Mouse (Mus musculus) heart, postnatal 0 days (tissue): ENCODE measurements around the gene Gm7138. TPM values are rescaled to one million over a fixed set of nuclear protein-coding genes. Genes with fewer than 3 reads are reported as not detected.
"Not testable (repeated sequence)": the region's sequence is repeated elsewhere in the genome, so short reads cannot be mapped to it uniquely, and the experiment has no call there.

ENCODE experiments used
- ATAC-seq: fragments of 200-750 bp; cut with Nextera tagmentation; 2 replicates; pipeline ENCODE4 v1.8.0; 2017; ENCODE audit warnings: low read depth, moderate number of reproducible peaks, moderate library complexity; ENCODE audit not compliant: insufficient read depth
- DNase-seq: peaks from one replicate; pipeline ENCODE4 v3.0.0-alpha.2; 2016; ENCODE audit warnings: low spot score
- H3K27ac ChIP-seq: fragments of 300-500 bp; sonication (generic); 2 replicates; pipeline ENCODE4 v1.5.1; 2014; ENCODE audit warnings: low read depth, mild to moderate bottlenecking
- H3K27me3 ChIP-seq: fragments of 300-500 bp; sonication (generic); 2 replicates; pipeline ENCODE4 v1.6.1; 2014; ENCODE audit warnings: low read length, mixed read lengths; ENCODE audit not compliant: control insufficient read depth, insufficient read depth
- H3K36me3 ChIP-seq: fragments of 300-500 bp; sonication (generic); replicated peaks from 2 replicates; pipeline ENCODE4 v1.6.1; 2014; ENCODE audit warnings: low read length, mixed read lengths; ENCODE audit not compliant: control insufficient read depth, insufficient read depth
- H3K4me1 ChIP-seq: fragments of 300-500 bp; sonication (generic); 2 replicates; pipeline ENCODE4 v1.6.1; 2014; ENCODE audit warnings: antibody characterized with exemption; ENCODE audit not compliant: control insufficient read depth, insufficient read depth
- H3K4me2 ChIP-seq: fragments of 300-500 bp; sonication (generic); 2 replicates; pipeline ENCODE4 v1.6.1; 2014; ENCODE audit warnings: low read depth, mild to moderate bottlenecking, low read length, moderate library complexity
- H3K4me3 ChIP-seq: fragments of 300-500 bp; sonication (generic); 2 replicates; pipeline ENCODE4 v1.5.1; 2014; ENCODE audit warnings: low read depth, low read length
- H3K9ac ChIP-seq: fragments of 300-500 bp; sonication (generic); replicated peaks from 2 replicates; pipeline ENCODE4 v1.6.1; 2014; ENCODE audit warnings: low read depth, low read length, mixed read lengths
- H3K9me3 ChIP-seq: fragments of 300-500 bp; sonication (generic); replicated peaks from 2 replicates; pipeline ENCODE4 v1.6.1; 2016; ENCODE audit warnings: low read length; ENCODE audit not compliant: control insufficient read depth
- CTCF ChIP-seq: IDR thresholded peaks from 2 replicates; pipeline ENCODE4 v1.5.1; 2016; ENCODE audit warnings: antibody characterized with exemption, control low read depth, low read depth
- EP300 ChIP-seq: IDR thresholded peaks from 2 replicates; pipeline ENCODE4 v1.6.1; 2016; ENCODE audit warnings: antibody characterized with exemption, low read depth
- WGBS: fragments of 180-500 bp; shearing (Covaris S2); extraction: QIAGEN DNeasy Blood & Tissue Kit; methylation state at CpG from one replicate; pipeline ENCODE4 v1.1.7; 2014; 5-methylcytosine and 5-hydroxymethylcytosine counted together
- polyA plus RNA-seq: library from polyadenylated mRNA; unstranded; fragments of >200 nt; fragmentation: Nextera tagmentation; extraction: Ambion mirVana; gene quantifications from 2 replicates; pipeline ENCODE4 v1.2.1, GENCODE M21; 2015
- total RNA-seq: library from RNA; depleted of rRNA; stranded (reverse); fragments of >200 nt; gene quantifications from 2 replicates; pipeline ENCODE4 v1.2.3, GENCODE M21; 2014; ENCODE audit warnings: low replicate concordance; rRNA removed

Gene Gm7138
- not detected in 2 replicates for total RNA-seq
- not detected in 2 replicates for polyA plus RNA-seq

- H3K9ac ChIP-seq, DNase-seq, H3K27me3 ChIP-seq, H3K4me1 ChIP-seq, H3K4me3 ChIP-seq, H3K27ac ChIP-seq, H3K9me3 ChIP-seq, H3K36me3 ChIP-seq, ATAC-seq, H3K4me2 ChIP-seq: not testable (repeated sequence)
- WGBS = 20% methylated on average over 1 of the region's 1 CpGs
Measured at GRCm38 (mm10) chr10:77776844-77777243, at the start of gene Gm7138. Gm7138 (minus strand) TSS chr10:77776944.

- H3K4me1 ChIP-seq = no peaks in the 10 kb centered on the region
- DNase-seq (no peak), ATAC-seq (no peak)
- H3K9me3 ChIP-seq = 0 out of 2 replicates have a peak, but pooled peaks cover 5% of the 10 kb centered on the region
- H3K9ac ChIP-seq = no peak overlapping the region
- WGBS = 49% methylated on average over 4 of the region's 4 CpGs
- H3K4me2 ChIP-seq = no peak overlapping the region
- TF ChIP-seq CTCF (no peak), EP300 (no peak)
- H3K27ac ChIP-seq = no peak overlapping the region
- no peak overlapping the region for H3K4me3 ChIP-seq
- H3K36me3 ChIP-seq = no peaks in the 10 kb centered on the region
- H3K27me3 ChIP-seq = no peaks in the 10 kb centered on the region
Measured at GRCm38 (mm10) chr10:77819203-77819602, 42.5 kb upstream of the Gm7138 start.

- no peak for DNase-seq
Measured at GRCm38 (mm10) chr10:77818523-77818922, 41.8 kb upstream of the Gm7138 start.

GRCm38 (mm10) chr10:77815514-77815913, 38.8 kb upstream of the Gm7138 start:
- peak; percentile 52 for TF ChIP-seq CTCF
- TF ChIP-seq EP300 = no peak
- ATAC-seq (no peak), DNase-seq (no peak)
- no peaks in the 10 kb centered on the region for H3K36me3 ChIP-seq
- no peaks in the 10 kb centered on the region for H3K9me3 ChIP-seq
- H3K4me1 ChIP-seq = no peaks in the 10 kb centered on the region
- no peak overlapping the region for H3K27ac ChIP-seq
- no peak overlapping the region for H3K9ac ChIP-seq
- WGBS = 20% methylated on average over 5 of the region's 5 CpGs
- no peak overlapping the region for H3K4me2 ChIP-seq
- no peaks in the 10 kb centered on the region for H3K27me3 ChIP-seq
- H3K4me3 ChIP-seq = no peak overlapping the region

More at GRCm38 (mm10) chr10:77818523-77818922, 41.8 kb upstream of the Gm7138 start:
- Histone ChIP-seq H3K9ac (no peak overlapping the region), H3K4me1 (no peaks in the 10 kb centered on the region), H3K9me3 (no peaks in the 10 kb centered on the region), H3K27me3 (no peaks in the 10 kb centered on the region), H3K27ac (no peak overlapping the region), H3K4me2 (no peak overlapping the region), H3K4me3 (no peak overlapping the region), H3K36me3 (no peaks in the 10 kb centered on the region)
- no peak for TF ChIP-seq CTCF
- no peak for TF ChIP-seq EP300
- 94% methylated on average over 4 of the region's 4 CpGs for WGBS
- no peak for ATAC-seq

- Histone ChIP-seq H3K4me1 (no peaks in the 10 kb centered on the region), H3K36me3 (no peaks in the 10 kb centered on the region), H3K4me2 (no peak within 1 kb of the TSS), H3K27ac (no peak within 1 kb of the TSS), H3K9me3 (no peaks in the 10 kb centered on the region), H3K27me3 (no peaks in the 10 kb centered on the region), H3K9ac (no peak within 1 kb of the TSS), H3K4me3 (no peak within 1 kb of the TSS)
- WGBS = 32% methylated on average over 4 of the region's 4 CpGs
- DNase-seq (no peak), ATAC-seq (no peak)
- TF ChIP-seq EP300 (no peak), CTCF (no peak)
Measured at GRCm38 (mm10) chr10:77814382-77814781, 37.6 kb upstream of the Gm7138 start, which contains the start of gene Gm2696. Gm2696 (plus strand) TSS chr10:77814682.

GRCm38 (mm10) chr10:77811743-77812142, 35.0 kb upstream of the Gm7138 start, which contains the start of gene Gm9507:
Gm9507 (minus strand) TSS chr10:77811843.
- Histone ChIP-seq H3K4me2 (no peak within 1 kb of the TSS), H3K27ac (no peak within 1 kb of the TSS), H3K36me3 (no peaks in the 10 kb centered on the region), H3K4me1 (no peaks in the 10 kb centered on the region), H3K27me3 (no peaks in the 10 kb centered on the region), H3K4me3 (no peak within 1 kb of the TSS), H3K9me3 (no peaks in the 10 kb centered on the region), H3K9ac (no peak within 1 kb of the TSS)
- 64% methylated on average over 5 of the region's 5 CpGs for WGBS
- DNase-seq = no peak
- no peak for TF ChIP-seq CTCF
- TF ChIP-seq EP300 = no peak
- no peak for ATAC-seq
